Mouse (Mus musculus): ENCODE data around the gene Ust. TPM values are rescaled to one million over a fixed set of nuclear protein-coding genes. Genes with fewer than 3 reads are reported as not detected.

Ust gene
- polyA plus RNA-seq, 1 experiment from 2014 or later = 4.6 TPM

DNA sequence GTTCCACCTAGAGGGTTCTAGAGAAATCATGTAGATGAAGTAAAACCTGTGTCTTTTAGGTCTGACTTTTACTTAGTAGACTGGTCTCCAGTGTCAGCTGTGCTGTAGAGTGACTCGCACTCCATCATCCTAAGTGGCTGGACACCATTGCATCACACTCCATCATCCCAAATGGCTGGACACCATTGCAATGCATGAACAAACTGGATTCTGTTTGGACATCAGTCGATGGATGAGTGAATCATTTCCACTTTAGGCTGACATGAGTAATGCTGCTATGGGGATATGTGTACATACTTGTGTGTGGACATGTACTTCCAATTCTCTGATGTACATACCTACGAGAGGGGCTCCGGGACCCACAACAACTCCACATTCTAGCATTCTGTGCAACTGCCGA lies 187.7 kb downstream of the Ust start:
- Histone ChIP-seq H3K4me1 (ENCODE audit: control insufficient read depth, insufficient read depth, low read length) (no peaks in the 10 kb centered on the region), H3K9me3 (replicated peaks; ENCODE audit: control insufficient read depth, low read length) (no peaks in the 10 kb centered on the region), H3K4me2 (ENCODE audit: low read depth, low read length) (no peak overlapping the region), H3K9ac (replicated peaks; ENCODE audit: low read length) (no peak overlapping the region), H3K27me3 (ENCODE audit: control insufficient read depth, insufficient read depth, low read length) (no peaks in the 10 kb centered on the region), H3K36me3 (replicated peaks; ENCODE audit: control insufficient read depth, insufficient read depth, low read depth, low read length) (no peaks in the 10 kb centered on the region), H3K4me3 (ENCODE audit: low read depth, low read length) (no peak overlapping the region), H3K27ac (replicated peaks; ENCODE audit: low read depth, low read length) (no peak overlapping the region)
- ATAC-seq (replicated peaks; ENCODE audit: insufficient number of reproducible peaks, low FRiP score, low TSS enrichment, low read depth) (no peak), DNase-seq (ENCODE audit: low spot score) (no peak)
- 93% methylated on average over 5 of the region's 5 CpGs for WGBS

- Histone ChIP-seq H3K27ac (replicated peaks; ENCODE audit: low read depth, low read length) (no peak overlapping the region), H3K4me1 (ENCODE audit: control insufficient read depth, insufficient read depth, low read length) (no peaks in the 10 kb centered on the region), H3K36me3 (replicated peaks; ENCODE audit: control insufficient read depth, insufficient read depth, low read depth, low read length) (no peaks in the 10 kb centered on the region), H3K4me3 (ENCODE audit: low read depth, low read length) (no peak overlapping the region), H3K9ac (replicated peaks; ENCODE audit: low read length) (no peak overlapping the region), H3K9me3 (replicated peaks; ENCODE audit: control insufficient read depth, low read length) (no peaks in the 10 kb centered on the region), H3K27me3 (ENCODE audit: control insufficient read depth, insufficient read depth, low read length) (no peaks in the 10 kb centered on the region), H3K4me2 (ENCODE audit: low read depth, low read length) (no peak overlapping the region)
- 89% methylated on average over 8 of the region's 8 CpGs for WGBS
- DNase-seq (ENCODE audit: low spot score) (no peak), ATAC-seq (replicated peaks; ENCODE audit: insufficient number of reproducible peaks, low FRiP score, low TSS enrichment, low read depth) (no peak)
These were observed 188.6 kb downstream of the Ust start for GRCm38 (mm10) chr10:8330006-8330405.

- WGBS = 54% methylated on average over 2 of the region's 2 CpGs
- H3K9me3 ChIP-seq (replicated peaks; ENCODE audit: control insufficient read depth, low read length) = no peaks in the 10 kb centered on the region
- H3K4me2 ChIP-seq (ENCODE audit: low read depth, low read length) = no peak overlapping the region
- no peak overlapping the region for H3K9ac ChIP-seq (replicated peaks; ENCODE audit: low read length)
- no peaks in the 10 kb centered on the region for H3K27me3 ChIP-seq (ENCODE audit: control insufficient read depth, insufficient read depth, low read length)
- ATAC-seq (replicated peaks; ENCODE audit: insufficient number of reproducible peaks, low FRiP score, low TSS enrichment, low read depth) = no peak
- no peak overlapping the region for H3K4me3 ChIP-seq (ENCODE audit: low read depth, low read length)
- H3K36me3 ChIP-seq (replicated peaks; ENCODE audit: control insufficient read depth, insufficient read depth, low read depth, low read length) = no peaks in the 10 kb centered on the region
- H3K27ac ChIP-seq (replicated peaks; ENCODE audit: low read depth, low read length) = no peak overlapping the region
- no peaks in the 10 kb centered on the region for H3K4me1 ChIP-seq (ENCODE audit: control insufficient read depth, insufficient read depth, low read length)
- DNase-seq (ENCODE audit: low spot score) = peak; percentile 78
These were observed 195.3 kb downstream of the Ust start for GRCm38 (mm10) chr10:8323304-8323765.

DNA sequence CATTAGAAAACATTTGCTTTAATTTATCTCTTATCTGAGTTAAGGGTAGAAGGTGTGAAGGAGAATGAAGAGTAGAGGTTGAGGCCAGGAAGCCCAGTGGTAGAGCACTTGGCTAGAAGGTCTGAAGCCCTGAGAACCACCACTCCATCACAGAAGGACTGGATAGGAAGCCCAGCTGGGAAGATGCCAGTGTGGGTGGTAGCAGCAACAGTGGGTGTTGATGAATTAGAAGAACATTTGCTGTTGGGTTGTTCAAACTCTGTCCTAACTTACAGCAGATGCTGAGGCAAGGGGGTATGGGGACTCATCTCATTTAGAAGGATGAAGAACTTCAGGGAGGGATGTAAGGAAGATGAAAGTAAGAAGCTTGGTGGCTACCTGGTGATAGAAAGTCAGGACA lies 197.9 kb downstream of the Ust start:
- no peaks in the 10 kb centered on the region for H3K27me3 ChIP-seq (ENCODE audit: control insufficient read depth, insufficient read depth, low read length)
- DNase-seq (ENCODE audit: low spot score) = no peak
- H3K4me1 ChIP-seq (ENCODE audit: control insufficient read depth, insufficient read depth, low read length) = no peaks in the 10 kb centered on the region
- no peaks in the 10 kb centered on the region for H3K9me3 ChIP-seq (replicated peaks; ENCODE audit: control insufficient read depth, low read length)
- no peak overlapping the region for H3K27ac ChIP-seq (replicated peaks; ENCODE audit: low read depth, low read length)
- no peak overlapping the region for H3K9ac ChIP-seq (replicated peaks; ENCODE audit: low read length)
- ATAC-seq (replicated peaks; ENCODE audit: insufficient number of reproducible peaks, low FRiP score, low TSS enrichment, low read depth) = no peak
- no peak overlapping the region for H3K4me2 ChIP-seq (ENCODE audit: low read depth, low read length)
- no peaks in the 10 kb centered on the region for H3K36me3 ChIP-seq (replicated peaks; ENCODE audit: control insufficient read depth, insufficient read depth, low read depth, low read length)
- no peak overlapping the region for H3K4me3 ChIP-seq (ENCODE audit: low read depth, low read length)

DNA sequence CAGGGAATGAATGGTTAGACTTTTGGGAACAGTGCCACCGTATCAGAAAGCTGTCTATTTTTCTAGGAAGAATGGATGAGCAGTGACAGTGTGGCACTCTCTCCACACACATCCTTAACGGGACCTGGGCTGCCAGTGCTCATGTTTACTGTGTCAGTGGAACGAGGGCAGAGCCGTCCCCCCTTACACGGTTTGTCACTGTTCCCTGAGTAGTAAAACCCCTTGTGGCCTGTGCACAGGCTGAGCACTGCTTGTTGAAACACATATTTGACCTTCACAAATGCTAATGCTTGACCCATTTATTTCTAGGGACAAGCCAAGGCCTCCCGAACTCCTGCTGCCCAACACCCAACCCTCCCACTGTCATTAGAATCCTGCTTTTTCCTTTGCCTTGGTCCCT lies 209.2 kb downstream of the Ust start:
- ATAC-seq (replicated peaks; ENCODE audit: insufficient number of reproducible peaks, low FRiP score, low TSS enrichment, low read depth) (no peak), DNase-seq (ENCODE audit: low spot score) (no peak)
- no peaks in the 10 kb centered on the region for H3K4me1 ChIP-seq (ENCODE audit: control insufficient read depth, insufficient read depth, low read length)
- H3K4me2 ChIP-seq (ENCODE audit: low read depth, low read length) = no peak overlapping the region
- H3K9ac ChIP-seq (replicated peaks; ENCODE audit: low read length) = no peak overlapping the region
- no peak overlapping the region for H3K27ac ChIP-seq (replicated peaks; ENCODE audit: low read depth, low read length)
- WGBS = 79% methylated on average over 6 of the region's 6 CpGs
- H3K4me3 ChIP-seq (ENCODE audit: low read depth, low read length) = no peak overlapping the region
- H3K27me3 ChIP-seq (ENCODE audit: control insufficient read depth, insufficient read depth, low read length) = no peaks in the 10 kb centered on the region
- H3K36me3 ChIP-seq (replicated peaks; ENCODE audit: control insufficient read depth, insufficient read depth, low read depth, low read length) = no peaks in the 10 kb centered on the region
- no peaks in the 10 kb centered on the region for H3K9me3 ChIP-seq (replicated peaks; ENCODE audit: control insufficient read depth, low read length)

GRCm38 (mm10) chr10:8304211-8304610 lies 214.4 kb downstream of the Ust start:
- H3K9ac ChIP-seq (replicated peaks; ENCODE audit: low read length) = no peak overlapping the region
- 67% methylated on average over 4 of the region's 4 CpGs for WGBS
- ATAC-seq (replicated peaks; ENCODE audit: insufficient number of reproducible peaks, low FRiP score, low TSS enrichment, low read depth) = no peak
- DNase-seq (ENCODE audit: low spot score) = no peak
- H3K4me1 ChIP-seq (ENCODE audit: control insufficient read depth, insufficient read depth, low read length) = no peaks in the 10 kb centered on the region
- no peaks in the 10 kb centered on the region for H3K36me3 ChIP-seq (replicated peaks; ENCODE audit: control insufficient read depth, insufficient read depth, low read depth, low read length)
- H3K27me3 ChIP-seq (ENCODE audit: control insufficient read depth, insufficient read depth, low read length) = no peaks in the 10 kb centered on the region
- H3K27ac ChIP-seq (replicated peaks; ENCODE audit: low read depth, low read length) = no peak overlapping the region
- H3K4me2 ChIP-seq (ENCODE audit: low read depth, low read length) = no peak overlapping the region
- H3K9me3 ChIP-seq (replicated peaks; ENCODE audit: control insufficient read depth, low read length) = no peaks in the 10 kb centered on the region
- no peak overlapping the region for H3K4me3 ChIP-seq (ENCODE audit: low read depth, low read length)

- Histone ChIP-seq H3K36me3 (replicated peaks; ENCODE audit: control insufficient read depth, insufficient read depth, low read depth, low read length) (no peaks in the 10 kb centered on the region), H3K4me2 (ENCODE audit: low read depth, low read length) (no peak overlapping the region), H3K27me3 (ENCODE audit: control insufficient read depth, insufficient read depth, low read length) (no peaks in the 10 kb centered on the region), H3K9ac (replicated peaks; ENCODE audit: low read length) (no peak overlapping the region), H3K4me1 (ENCODE audit: control insufficient read depth, insufficient read depth, low read length) (no peaks in the 10 kb centered on the region), H3K4me3 (ENCODE audit: low read depth, low read length) (no peak overlapping the region), H3K27ac (replicated peaks; ENCODE audit: low read depth, low read length) (no peak overlapping the region), H3K9me3 (replicated peaks; ENCODE audit: control insufficient read depth, low read length) (no peaks in the 10 kb centered on the region)
- ATAC-seq (replicated peaks; ENCODE audit: insufficient number of reproducible peaks, low FRiP score, low TSS enrichment, low read depth) (no peak), DNase-seq (ENCODE audit: low spot score) (no peak)
- 87% methylated on average over 1 of the region's 1 CpGs for WGBS
These were observed 219.5 kb downstream of the Ust start for GRCm38 (mm10) chr10:8299166-8299565.

DNA sequence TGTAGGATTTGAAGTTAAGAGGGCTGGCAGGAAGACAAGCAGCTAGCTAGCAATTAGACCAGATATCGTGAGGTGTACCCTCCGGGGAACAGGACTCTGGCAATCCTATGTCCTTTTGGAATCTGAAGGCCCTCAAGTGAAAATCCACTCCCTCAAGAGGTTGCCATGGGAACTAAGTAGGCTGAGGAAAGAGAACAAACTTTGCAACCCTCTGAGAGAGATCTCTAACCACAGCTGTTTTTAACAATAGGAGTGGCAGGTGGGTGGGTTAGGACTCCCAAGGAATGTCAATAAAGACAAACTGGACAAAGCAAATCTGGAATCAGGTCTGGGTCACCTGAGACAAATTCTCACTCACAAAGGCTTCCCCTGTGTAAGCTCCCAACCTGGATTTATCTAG lies 221.4 kb downstream of the Ust start:
- no peak overlapping the region for H3K4me3 ChIP-seq (ENCODE audit: low read depth, low read length)
- H3K36me3 ChIP-seq (replicated peaks; ENCODE audit: control insufficient read depth, insufficient read depth, low read depth, low read length) = no peaks in the 10 kb centered on the region
- H3K27ac ChIP-seq (replicated peaks; ENCODE audit: low read depth, low read length) = no peak overlapping the region
- no peak for ATAC-seq (replicated peaks; ENCODE audit: insufficient number of reproducible peaks, low FRiP score, low TSS enrichment, low read depth)
- H3K9ac ChIP-seq (replicated peaks; ENCODE audit: low read length) = no peak overlapping the region
- no peaks in the 10 kb centered on the region for H3K4me1 ChIP-seq (ENCODE audit: control insufficient read depth, insufficient read depth, low read length)
- 58% methylated on average over 2 of the region's 2 CpGs for WGBS
- peak; percentile 39 for DNase-seq (ENCODE audit: low spot score)
- H3K27me3 ChIP-seq (ENCODE audit: control insufficient read depth, insufficient read depth, low read length) = no peaks in the 10 kb centered on the region
- H3K4me2 ChIP-seq (ENCODE audit: low read depth, low read length) = no peak overlapping the region
- H3K9me3 ChIP-seq (replicated peaks; ENCODE audit: control insufficient read depth, low read length) = no peaks in the 10 kb centered on the region
